Mouse (Mus musculus) brown adipose tissue, adult 24 weeks (tissue): ENCODE results near the gene Tlcd2. TPM values are rescaled to one million over a fixed set of nuclear protein-coding genes. Genes with fewer than 3 reads are reported as not detected.
A peak's percentile ranks its signal among the peaks of the same experiment; 100 is the strongest.

Source experiments
- H3K27ac ChIP-seq: fragments of 200-500 bp; replicated peaks from 2 replicates; pipeline ENCODE4 v1.5.1; 2012; ENCODE audit warnings: low read depth, mild to moderate bottlenecking, low read length
- H3K4me1 ChIP-seq: fragments of 200-500 bp; 2 replicates; pipeline ENCODE4 v1.6.1; 2012; ENCODE audit warnings: low read length, mixed read lengths; ENCODE audit not compliant: control insufficient read depth, insufficient read depth, insufficient read length
- H3K4me3 ChIP-seq: fragments of 200-500 bp; 2 replicates; pipeline ENCODE4 v1.5.1; 2012; ENCODE audit warnings: low read depth, mild to moderate bottlenecking, low read length, moderate library complexity; ENCODE audit not compliant: insufficient read depth
- polyA plus RNA-seq: library from polyadenylated mRNA; stranded (reverse); fragments of >200 nt; gene quantifications from 2 replicates; pipeline ENCODE4 v1.2.4, GENCODE M21; 2012; ENCODE audit not compliant: missing spikeins, insufficient read depth, insufficient read length

Tlcd2 gene
- polyA plus RNA-seq = 13.5 and 20.2 TPM in 2 replicates

DNA sequence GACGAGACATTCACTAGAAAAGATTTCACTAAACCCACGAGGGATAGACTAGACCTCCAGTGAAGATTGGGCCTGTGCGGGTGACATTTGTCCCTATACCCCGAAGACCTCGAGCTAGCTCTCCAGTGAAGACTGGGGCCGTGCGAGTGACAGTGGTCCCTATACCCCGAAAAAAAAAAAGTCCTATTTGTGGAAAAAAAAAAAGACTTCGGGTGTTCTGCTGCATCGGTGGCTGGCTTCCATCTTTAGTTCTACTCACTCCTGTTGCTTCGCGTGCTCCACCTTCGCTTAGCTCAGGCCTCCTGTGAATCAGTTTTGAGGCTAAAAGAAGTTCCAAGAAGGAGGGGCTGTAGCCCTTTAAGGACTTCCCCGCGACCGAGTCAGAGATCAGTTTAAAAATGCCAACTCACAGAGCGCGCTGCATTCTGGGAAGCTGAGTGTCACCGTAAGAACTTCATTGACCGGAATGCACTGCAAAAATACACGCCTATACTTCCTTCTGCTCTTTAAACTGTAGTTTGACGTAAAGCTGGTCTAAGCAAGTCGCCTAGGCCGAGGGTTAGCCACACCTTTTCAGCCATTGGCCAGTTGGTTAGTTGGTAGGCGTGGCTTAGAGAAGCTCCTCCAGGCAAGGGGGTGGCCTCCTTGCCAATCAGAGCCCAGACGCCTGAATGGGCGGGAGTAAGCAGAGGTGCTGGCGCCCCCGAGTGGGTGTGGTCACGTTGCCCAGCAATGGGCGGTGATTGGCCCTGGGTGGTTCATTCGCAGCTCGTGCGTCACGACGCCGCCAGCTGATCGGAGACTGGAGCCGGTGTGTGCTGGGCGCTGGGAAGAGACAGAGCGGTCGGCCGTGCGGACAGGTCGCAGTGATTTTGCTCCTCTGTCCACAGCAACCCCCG is at the start of gene Tlcd2:
Gene Tlcd2, plus strand, starts transcription at position 872 of the 899 bp plus-strand sequence.
- H3K4me1 ChIP-seq = peaks cover 15% of the 10 kb centered on the region
- H3K27ac ChIP-seq = peak within 1 kb of the TSS; percentile 99
- peak within 1 kb of the TSS; percentile 70 for H3K4me3 ChIP-seq

DNA sequence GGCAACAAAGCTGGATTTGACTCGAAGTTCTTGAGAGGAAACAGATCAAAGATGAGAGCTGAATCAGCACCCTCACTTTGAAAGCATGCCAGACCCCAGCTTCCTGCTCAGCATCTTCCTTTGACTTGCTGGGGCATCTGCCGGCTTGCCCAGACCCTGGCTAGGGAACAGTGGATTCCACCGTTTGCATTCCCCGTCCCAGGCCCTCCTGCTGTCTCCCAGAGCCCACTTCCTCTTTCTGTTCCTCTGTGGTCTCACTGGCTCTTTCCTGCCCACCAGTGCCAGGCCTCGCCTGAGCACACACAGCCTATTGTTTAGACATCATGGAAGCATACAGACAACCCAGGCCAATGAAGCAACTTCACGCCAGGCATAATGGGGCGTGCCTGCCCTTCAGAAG is 46.4 kb upstream of the Tlcd2 start:
- no peak overlapping the region for H3K4me3 ChIP-seq
- no peaks in the 10 kb centered on the region for H3K4me1 ChIP-seq
- peak overlapping the region; percentile 48; the same call in 1 of the 2 replicates for H3K27ac ChIP-seq

DNA sequence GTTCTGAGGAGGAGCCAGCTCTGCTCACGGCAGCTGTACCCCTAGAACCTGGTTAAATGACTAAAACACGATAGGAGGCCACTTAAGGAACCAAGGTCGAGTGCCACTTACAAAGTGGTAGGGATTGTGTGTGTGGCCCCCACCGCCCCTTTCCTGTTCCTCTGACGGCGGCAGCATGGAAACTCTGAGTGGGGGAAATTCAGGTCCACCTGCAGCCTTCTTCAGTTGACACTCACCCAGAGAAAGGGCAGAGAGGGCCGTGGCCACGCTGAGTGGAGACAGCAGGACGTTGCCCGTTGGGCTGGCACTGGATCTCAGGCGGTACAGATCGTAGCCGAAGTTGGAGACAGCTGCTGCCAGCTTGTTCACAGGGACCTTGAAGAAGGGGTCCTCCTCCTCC is 45.5 kb upstream of the Tlcd2 start:
- no peak overlapping the region for H3K4me3 ChIP-seq
- no peaks in the 10 kb centered on the region for H3K4me1 ChIP-seq
- H3K27ac ChIP-seq = no peak overlapping the region

DNA sequence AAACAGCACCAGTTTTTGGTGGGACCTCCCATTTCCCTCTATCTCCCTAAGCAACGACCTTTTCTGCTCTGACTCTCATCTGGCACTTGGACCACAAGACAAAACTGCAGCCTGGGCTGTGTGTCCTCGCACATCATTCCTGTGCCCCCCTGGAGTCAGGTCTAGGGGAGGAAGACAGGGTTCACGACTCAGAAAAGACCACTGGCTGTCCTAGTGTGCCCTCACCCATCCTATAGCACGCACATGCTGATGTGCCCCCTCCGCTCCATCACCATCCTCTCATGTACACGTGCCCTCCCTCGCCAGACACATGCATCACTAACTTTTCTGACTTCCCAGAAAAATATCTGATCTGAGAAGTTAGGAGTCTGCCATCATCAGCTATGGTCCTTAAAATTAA is 41.5 kb upstream of the Tlcd2 start:
- Histone ChIP-seq H3K27ac (no peak overlapping the region), H3K4me1 (no peaks in the 10 kb centered on the region)

DNA sequence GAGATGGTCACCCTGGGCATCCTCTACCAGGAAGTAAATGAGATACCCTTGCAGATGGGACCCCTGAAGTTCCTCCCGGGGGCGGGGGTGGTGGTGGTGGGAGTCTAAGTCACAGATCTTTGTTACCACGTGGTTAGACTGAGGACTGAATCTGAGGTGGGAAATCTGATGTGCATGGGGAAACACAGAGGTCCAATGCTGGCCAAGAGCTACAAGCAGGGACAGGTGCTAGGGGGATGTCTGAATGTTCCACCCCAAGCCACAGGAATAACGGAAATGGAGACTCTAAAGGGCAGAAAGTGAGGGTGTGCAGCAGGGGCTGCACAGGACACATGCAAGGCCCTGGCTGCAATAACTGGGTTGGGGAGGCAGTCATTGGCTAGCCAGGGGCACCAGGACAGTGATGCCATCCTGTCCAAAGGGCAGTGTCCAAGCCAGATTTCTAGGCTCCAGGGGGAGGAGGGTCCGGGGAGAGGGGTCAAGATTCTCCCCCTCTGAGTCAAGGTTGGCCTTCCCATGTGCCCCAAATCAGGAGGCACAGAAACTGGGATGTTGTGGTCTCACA is 40.6 kb upstream of the Tlcd2 start:
- no peak overlapping the region for H3K27ac ChIP-seq
- 0 out of 2 replicates have a peak overlapping the region, but pooled peaks have one; percentile 4 for H3K4me3 ChIP-seq
- no peaks in the 10 kb centered on the region for H3K4me1 ChIP-seq

More for the DNA sequence above, 41.5 kb upstream of the Tlcd2 start:
- no peak overlapping the region for H3K4me3 ChIP-seq

DNA sequence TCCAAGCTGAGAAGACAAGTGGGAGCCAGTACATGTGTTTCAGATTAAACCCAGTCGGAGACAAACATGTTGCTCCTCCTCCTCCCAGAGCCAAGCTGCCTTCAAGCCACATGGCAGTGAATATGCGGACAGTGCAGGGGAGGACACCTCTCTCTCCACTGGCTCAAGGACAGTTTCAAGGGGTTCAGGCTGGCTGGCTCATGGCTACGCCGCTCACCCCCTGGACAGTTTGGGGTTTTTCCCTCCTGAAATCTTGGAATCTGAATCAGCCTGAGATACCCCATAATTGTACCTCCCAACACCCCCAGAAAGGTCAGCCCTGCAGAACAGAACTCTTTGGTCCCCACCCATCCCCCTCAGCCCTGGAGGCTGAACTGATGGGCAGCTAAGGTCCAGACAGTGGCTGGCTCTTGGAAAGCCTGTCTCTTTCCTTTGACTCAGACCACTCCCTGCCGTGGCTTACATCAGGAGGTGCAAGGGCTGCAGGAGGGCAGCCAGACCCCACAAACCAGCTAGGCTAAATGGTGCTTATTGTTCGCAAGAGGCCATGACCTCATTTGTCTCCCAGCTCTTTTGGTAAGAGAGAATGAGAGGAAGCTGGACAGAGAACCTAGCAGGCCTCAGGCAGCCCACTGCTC is 40.0 kb upstream of the Tlcd2 start:
- Histone ChIP-seq H3K27ac (peak overlapping the region; percentile 7; the same call in 1 of the 2 replicates), H3K4me3 (peak overlapping the region; percentile 44), H3K4me1 (no peaks in the 10 kb centered on the region)

DNA sequence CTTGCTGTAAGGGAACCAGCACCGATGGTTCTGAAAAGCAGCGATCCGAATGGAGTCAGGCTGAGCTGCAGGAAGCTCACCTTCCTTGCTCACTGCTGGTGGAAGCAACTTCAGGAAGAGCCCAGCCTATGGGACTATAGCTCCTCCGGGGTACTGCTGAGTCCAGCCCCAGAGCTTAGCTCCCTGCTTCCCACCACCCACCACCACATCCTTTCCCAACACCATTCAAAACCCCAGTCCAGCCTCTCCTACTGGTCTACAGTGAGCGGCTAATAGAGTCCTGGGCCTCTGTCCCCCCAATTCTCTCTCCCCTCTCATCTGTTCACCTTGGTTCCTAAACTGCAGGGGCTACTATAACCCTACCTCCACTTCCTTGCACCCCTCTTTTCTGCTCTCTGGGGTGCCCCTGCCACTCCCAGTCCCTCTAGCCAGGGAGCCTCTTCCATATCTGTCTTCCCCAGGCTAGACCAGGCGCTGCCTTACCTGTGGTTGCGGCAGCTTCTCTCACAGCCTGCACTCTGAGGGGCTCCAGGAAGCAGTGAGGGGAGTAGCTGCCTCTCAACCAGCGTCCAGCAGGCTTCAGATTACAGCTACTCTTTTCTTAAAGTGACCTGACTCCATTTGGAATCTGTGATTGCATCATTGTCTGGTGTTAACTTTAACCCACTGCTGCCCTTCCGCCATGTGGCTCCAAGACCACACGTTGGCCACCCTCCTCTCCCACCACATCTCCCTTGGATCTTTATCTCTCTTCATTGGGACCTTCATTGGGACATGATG is 39.3 kb upstream of the Tlcd2 start, which contains the start of gene Serpinf1:
Gene Serpinf1, minus strand, starts transcription at position 689 of the 780 bp plus-strand sequence.
- Histone ChIP-seq H3K4me1 (no peaks in the 10 kb centered on the region), H3K4me3 (peak within 1 kb of the TSS; percentile 44), H3K27ac (peak within 1 kb of the TSS; percentile 7; the same call in 1 of the 2 replicates)

DNA sequence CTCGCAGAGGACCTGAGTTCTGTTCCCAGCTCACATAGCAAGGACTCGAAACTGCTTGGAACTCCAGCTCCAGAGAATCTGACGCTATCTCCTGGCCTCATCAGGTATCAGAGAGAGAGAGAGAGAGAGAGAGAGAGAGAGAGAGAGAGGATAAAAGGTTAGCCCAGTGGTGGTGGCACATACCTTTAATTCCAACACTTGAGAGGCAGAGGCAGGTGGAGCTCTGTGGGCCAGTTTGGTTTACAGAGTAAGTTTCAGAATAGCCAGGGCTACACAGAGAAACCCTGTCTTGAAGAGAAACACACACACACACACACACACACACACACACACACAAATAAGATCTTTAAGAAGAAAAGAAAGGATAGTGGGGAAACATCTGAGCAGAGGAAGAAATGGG is 38.4 kb upstream of the Tlcd2 start:
- H3K4me1 ChIP-seq = no peaks in the 10 kb centered on the region
- no peak overlapping the region for H3K27ac ChIP-seq
- no peak overlapping the region for H3K4me3 ChIP-seq

DNA sequence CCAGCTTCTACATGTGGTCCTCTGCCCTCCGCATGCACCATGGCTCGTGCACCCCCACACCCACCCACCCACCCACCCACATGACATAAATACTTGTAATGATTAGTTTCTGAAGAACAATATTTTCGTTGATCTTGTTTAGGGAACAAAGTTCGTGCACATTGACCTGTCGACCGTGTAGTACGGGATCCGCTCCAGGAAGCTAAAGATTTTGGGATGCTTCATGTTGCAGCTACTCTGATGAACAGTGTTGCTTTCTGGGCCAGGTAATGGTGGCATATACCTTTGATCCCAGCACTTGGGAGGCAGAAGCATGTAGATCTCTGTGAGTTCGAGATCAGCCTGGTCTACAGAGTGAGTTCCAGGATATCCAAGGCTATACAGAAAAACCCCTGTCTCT is 37.5 kb upstream of the Tlcd2 start:
- no peak overlapping the region for H3K4me3 ChIP-seq
- no peak overlapping the region for H3K27ac ChIP-seq
- no peaks in the 10 kb centered on the region for H3K4me1 ChIP-seq

DNA sequence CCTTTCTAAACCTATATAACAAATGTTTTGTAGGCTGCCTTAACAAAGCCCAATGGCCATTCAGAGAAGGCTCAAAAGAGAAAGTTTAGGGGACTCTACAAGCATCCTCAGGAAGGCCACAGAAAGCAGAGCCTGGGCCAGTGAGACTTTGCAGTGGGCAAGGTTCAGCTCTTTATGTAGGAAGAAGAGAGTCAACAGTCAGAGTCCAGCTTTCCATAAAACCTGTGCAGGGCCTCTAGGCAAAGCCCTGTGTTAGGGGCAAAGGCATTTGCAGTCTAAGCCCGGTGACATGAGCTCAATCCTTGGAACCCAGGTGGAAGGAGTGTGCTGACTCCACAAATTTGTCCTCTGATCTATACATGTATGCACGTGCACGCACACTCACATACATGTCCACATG is 37.1 kb upstream of the Tlcd2 start:
- no peak overlapping the region for H3K4me3 ChIP-seq
- no peak overlapping the region for H3K27ac ChIP-seq
- H3K4me1 ChIP-seq = no peaks in the 10 kb centered on the region

DNA sequence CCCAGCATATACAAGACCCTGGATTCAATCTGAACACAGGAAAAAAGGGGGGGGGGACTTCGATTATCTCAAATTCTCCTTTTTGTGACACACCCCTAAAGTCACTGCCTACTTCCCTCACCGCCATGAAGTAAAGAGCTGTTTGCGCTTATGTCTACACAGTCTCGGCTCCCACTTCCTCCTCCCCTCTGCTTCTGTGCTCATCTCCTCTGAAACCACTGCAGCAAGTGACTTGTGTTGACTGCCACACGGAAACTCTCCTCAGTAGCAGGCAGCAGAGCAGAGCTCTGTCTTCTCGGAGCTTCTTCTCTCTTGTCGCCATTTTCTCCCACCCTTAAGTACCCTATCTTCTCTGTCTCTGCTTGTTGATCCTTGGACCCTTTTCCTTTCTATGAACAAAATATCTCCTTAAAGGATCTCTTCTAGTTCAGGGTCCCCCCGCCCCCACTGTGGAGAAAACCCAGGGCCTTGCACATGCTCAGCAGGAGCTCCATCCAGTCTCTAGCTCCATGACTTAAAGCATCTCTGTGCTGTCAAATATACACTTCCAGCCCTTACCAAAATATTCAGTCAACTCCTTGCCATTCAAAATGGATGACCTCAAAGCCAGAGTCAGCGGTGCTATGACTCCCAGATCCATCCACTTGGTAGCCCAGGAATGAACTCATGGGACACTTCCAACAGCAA is 32.4 kb upstream of the Tlcd2 start:
- Histone ChIP-seq H3K4me1 (no peaks in the 10 kb centered on the region), H3K27ac (peak overlapping the region; percentile 40; the same call in 1 of the 2 replicates), H3K4me3 (no peak overlapping the region)

DNA sequence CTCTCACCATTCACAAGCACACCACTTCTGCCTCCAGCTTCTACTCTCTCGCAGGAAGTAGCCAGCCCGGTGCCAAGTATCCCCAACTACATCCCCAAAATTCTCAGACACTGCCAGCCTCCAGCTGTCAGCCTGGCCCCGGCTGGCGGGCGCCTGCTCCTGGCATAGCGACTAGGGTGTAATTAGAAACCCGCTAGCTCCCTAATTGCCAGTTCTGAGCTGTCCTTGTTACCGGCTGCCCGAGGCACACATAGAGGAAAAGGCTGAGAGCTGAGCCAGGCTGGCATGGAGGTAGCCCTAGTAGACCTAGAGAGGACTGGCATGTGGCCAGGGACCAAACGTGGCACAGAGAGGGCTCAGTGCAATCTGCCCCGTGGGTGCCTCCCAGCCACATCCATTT is 30.2 kb upstream of the Tlcd2 start:
- no peak overlapping the region for H3K4me3 ChIP-seq
- H3K27ac ChIP-seq = no peak overlapping the region
- no peaks in the 10 kb centered on the region for H3K4me1 ChIP-seq

DNA sequence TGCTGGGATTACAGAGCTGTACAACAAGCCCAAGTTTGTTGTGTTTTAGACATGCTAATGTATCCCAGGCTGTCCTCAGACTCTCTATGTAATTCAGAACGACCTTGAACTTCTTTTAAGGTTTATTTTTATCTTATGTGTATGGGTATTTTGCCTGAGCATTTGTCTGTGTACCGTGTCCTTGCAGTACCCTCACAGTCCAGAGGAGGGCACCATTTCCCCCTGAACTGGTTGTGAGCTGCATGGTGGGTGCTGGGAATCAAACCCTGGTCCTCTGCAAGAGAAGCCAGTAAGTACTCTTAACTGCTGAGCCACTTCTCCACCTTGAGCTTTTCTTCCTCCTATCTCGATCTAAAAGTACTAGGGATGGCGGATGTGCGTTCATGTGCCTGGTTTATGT is 27.4 kb upstream of the Tlcd2 start:
- Histone ChIP-seq H3K27ac (no peak overlapping the region), H3K4me1 (no peaks in the 10 kb centered on the region; the same call in 1 of the 2 replicates), H3K4me3 (no peak overlapping the region)

DNA sequence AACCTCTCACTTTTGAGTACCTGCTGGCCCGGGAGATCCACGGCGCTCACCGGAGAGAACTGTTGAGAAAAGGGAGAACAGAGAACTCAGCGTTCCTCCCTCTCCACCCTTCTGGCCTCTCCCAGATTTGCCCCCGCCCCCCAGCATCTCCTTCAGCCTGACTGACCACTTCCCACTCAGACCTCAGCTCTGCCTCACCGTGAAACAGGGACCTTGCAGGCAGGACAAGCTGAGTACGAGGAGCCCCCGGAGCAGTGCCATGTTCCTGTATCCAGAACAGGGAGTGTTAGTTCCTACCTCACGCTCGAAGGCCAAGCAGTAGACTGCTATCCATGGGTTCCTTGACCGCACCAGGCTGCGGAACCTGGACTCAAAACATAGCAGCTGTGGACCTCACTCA is 23.3 kb upstream of the Tlcd2 start:
- Histone ChIP-seq H3K4me3 (no peak overlapping the region), H3K4me1 (no peaks in the 10 kb centered on the region; the same call in 1 of the 2 replicates), H3K27ac (no peak overlapping the region)
